Mouse (Mus musculus) adrenal gland, postnatal 25 days (tissue): Measurements from ENCODE around the gene Vmn2r19. TPM values are rescaled to one million over a fixed set of nuclear protein-coding genes. Genes with fewer than 3 reads are reported as not detected.

Experiments used
- total RNA-seq: library from RNA; stranded (reverse); gene quantifications from 2 replicates; pipeline ENCODE4 v1.2.3, GENCODE M21; 2021

Vmn2r19 gene
- total RNA-seq, 1 experiment from 2014 or later, result not detected

Other genes starting within 250 kb of the Vmn2r19 start
- 2.2 and 2.4 TPM in 2 replicates for gene Clec4a2, start 201.9 kb upstream of the Vmn2r19 start, total RNA-seq
- gene Clec4b2, start 135.4 kb upstream of the Vmn2r19 start, total RNA-seq, result not detected in 2 replicates
- 1.3 and 1.5 TPM in 2 replicates for gene Clec4n, start 78.5 kb upstream of the Vmn2r19 start, total RNA-seq
- gene Clec4d, start 46.2 kb upstream of the Vmn2r19 start, total RNA-seq, result 0.36 TPM in 1 of 2 replicates, not detected in the other
- gene Clec4e, start 18.5 kb upstream of the Vmn2r19 start, total RNA-seq, result not detected in 2 replicates
- not detected in 2 replicates for gene Vmn2r20, start 109.8 kb downstream of the Vmn2r19 start, total RNA-seq
- not detected in 2 replicates for gene Vmn2r21, start 225.1 kb downstream of the Vmn2r19 start, total RNA-seq